Mouse (Mus musculus) forebrain, embryonic 15.5 days (tissue): Measurements from ENCODE around the gene Ndufaf3. TPM values are rescaled to one million over a fixed set of nuclear protein-coding genes. Genes with fewer than 3 reads are reported as not detected.
"Not testable (repeated sequence)": the region's sequence is repeated elsewhere in the genome, so short reads cannot be mapped to it uniquely, and the experiment has no call there.

ENCODE experiments used
- ATAC-seq: fragments of 200-750 bp; cut with Nextera tagmentation; replicated peaks from 2 replicates; pipeline ENCODE4 v1.8.0; 2017; ENCODE audit warnings: mild to moderate bottlenecking, moderate TSS enrichment, moderate library complexity
- H3K27ac ChIP-seq: fragments of 300-500 bp; sonication (generic); replicated peaks from 2 replicates; pipeline ENCODE4 v1.5.1; 2015; ENCODE audit warnings: mild to moderate bottlenecking, inconsistent platforms
- H3K27me3 ChIP-seq: fragments of 300-500 bp; sonication (generic); 2 replicates; pipeline ENCODE4 v1.6.1; 2015; ENCODE audit warnings: inconsistent platforms
- H3K36me3 ChIP-seq: fragments of 300-500 bp; sonication (generic); 2 replicates; pipeline ENCODE4 v1.6.1; 2015; ENCODE audit warnings: mild to moderate bottlenecking, inconsistent platforms
- H3K4me1 ChIP-seq: fragments of 300-500 bp; sonication (generic); 2 replicates; pipeline ENCODE4 v1.6.1; 2015; ENCODE audit warnings: inconsistent platforms
- H3K4me2 ChIP-seq: fragments of 300-500 bp; sonication (generic); replicated peaks from 2 replicates; pipeline ENCODE4 v1.6.1; 2015; ENCODE audit warnings: mild to moderate bottlenecking, inconsistent platforms
- H3K4me3 ChIP-seq: fragments of 300-500 bp; sonication (generic); 2 replicates; pipeline ENCODE4 v1.5.1; 2015; ENCODE audit warnings: mild to moderate bottlenecking, inconsistent platforms
- H3K9ac ChIP-seq: fragments of 300-500 bp; sonication (generic); replicated peaks from 2 replicates; pipeline ENCODE4 v1.6.1; 2015; ENCODE audit warnings: mild to moderate bottlenecking, inconsistent platforms
- H3K9me3 ChIP-seq: fragments of 300-500 bp; sonication (generic); 2 replicates; pipeline ENCODE4 v1.6.1; 2016; ENCODE audit warnings: inconsistent platforms
- WGBS: fragments of 180-500 bp; shearing (Covaris S2); methylation state at CpG from one replicate; pipeline ENCODE4 v1.1.7; 2015; ENCODE audit warnings: mixed read lengths; 5-methylcytosine and 5-hydroxymethylcytosine counted together
- polyA plus RNA-seq: library from polyadenylated mRNA; unstranded; fragments of >200 nt; fragmentation: Nextera tagmentation; extraction: Ambion mirVana; gene quantifications from 2 replicates; pipeline ENCODE4 v1.2.1, GENCODE M21; 2015

Ndufaf3 gene
- 68.7 and 81.0 TPM in 2 replicates for polyA plus RNA-seq

DNA sequence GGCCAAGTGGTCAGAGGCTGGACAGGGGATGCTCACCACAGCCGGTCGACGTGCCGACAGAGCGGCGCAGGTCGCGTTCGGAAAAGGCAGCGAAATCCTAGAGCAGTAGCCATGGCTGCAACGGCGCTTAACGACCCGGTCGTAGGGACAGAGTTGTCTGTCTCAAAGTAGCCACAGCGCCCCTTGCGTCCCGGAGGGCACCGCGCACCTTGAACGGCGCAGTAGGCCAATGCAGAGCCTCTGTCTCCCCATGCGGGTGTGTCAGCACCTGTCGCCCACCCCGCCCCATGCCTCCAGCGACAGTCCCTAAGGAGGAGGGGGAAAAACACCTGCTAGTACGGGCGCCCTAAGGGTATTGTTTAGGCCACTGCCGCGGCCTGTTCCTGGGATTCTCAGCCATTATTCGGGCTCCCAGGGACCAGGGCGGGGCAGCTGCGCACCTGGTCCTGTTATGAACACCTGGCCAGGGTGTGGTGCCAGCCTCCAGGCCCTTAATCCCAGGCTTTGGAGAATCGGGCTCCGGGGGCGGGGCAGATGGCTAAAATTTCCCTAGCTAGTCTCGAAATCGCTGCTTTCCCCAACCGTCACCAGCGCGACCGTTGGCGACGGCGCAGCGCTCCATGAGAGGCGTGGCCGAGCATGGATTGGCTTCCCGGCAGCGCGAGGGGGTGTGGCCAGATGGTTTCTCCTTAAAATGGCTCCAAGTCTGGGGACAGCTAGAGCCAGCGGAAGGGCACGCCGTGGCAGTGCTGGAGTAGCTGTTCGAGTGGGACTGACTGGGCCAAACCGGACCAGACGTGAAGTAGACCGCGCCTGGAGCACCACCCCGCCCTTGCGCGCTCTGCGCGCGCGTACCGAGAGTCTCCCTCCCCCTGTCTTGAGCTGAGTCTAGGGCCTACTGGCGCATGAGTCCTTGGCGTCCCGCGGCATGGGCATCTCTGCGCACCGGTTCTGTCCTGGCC is at the start of gene Ndufaf3:
Gene Ndufaf3, minus strand, starts transcription at position 620 of the 962 bp plus-strand sequence.
- peak within 1 kb of the TSS; percentile 80 for H3K4me3 ChIP-seq
- H3K4me2 ChIP-seq, result peak within 1 kb of the TSS; percentile 98
- WGBS, result under 1% methylated on average over 72 of the region's 73 CpGs
- H3K9ac ChIP-seq, result peak within 1 kb of the TSS; percentile 86
- no peaks in the 10 kb centered on the region for H3K27me3 ChIP-seq
- peaks cover 42% of the 10 kb centered on the region for H3K36me3 ChIP-seq
- peak within 1 kb of the TSS; percentile 99 for H3K27ac ChIP-seq
- ATAC-seq, result peak; percentile 87
- H3K4me1 ChIP-seq, result peaks cover 45% of the 10 kb centered on the region
- H3K9me3 ChIP-seq, result no peaks in the 10 kb centered on the region

DNA sequence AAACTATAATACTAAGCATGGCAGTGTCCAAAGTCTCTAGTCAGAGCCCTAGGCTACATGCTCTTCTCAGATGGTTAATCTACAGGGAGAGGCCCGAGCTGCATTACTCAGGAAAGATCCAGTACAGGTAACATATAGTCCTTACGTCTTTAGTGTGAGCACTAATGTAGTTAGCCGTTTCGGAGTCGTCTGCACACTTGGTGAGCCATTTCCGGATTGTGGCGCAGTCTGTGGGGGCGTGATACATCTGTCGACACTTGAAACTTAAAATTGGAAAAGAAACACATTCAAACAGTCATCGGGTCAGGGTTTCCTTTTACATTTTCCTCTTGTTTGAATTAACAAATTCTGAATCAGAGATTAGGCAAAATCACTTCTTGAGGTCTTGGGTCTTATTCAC is 44.3 kb upstream of the Ndufaf3 start:
- H3K9ac ChIP-seq, result no peak overlapping the region

GRCm38 (mm10) chr9:108608889-108609288 is 41.7 kb upstream of the Ndufaf3 start:
- WGBS, result 92% methylated on average over 4 of the region's 4 CpGs
- H3K4me2 ChIP-seq, result no peak overlapping the region
- no peak overlapping the region for H3K4me3 ChIP-seq
- no peaks in the 10 kb centered on the region for H3K27me3 ChIP-seq
- H3K27ac ChIP-seq, result no peak overlapping the region
- H3K9me3 ChIP-seq, result no peaks in the 10 kb centered on the region
- no peaks in the 10 kb centered on the region for H3K4me1 ChIP-seq
- ATAC-seq, result no peak
- peaks cover 96% of the 10 kb centered on the region for H3K36me3 ChIP-seq
- no peak overlapping the region for H3K9ac ChIP-seq

More for the DNA sequence above, 44.3 kb upstream of the Ndufaf3 start:
- peaks cover 93% of the 10 kb centered on the region for H3K36me3 ChIP-seq
- no peak overlapping the region for H3K4me2 ChIP-seq
- no peak overlapping the region for H3K27ac ChIP-seq
- no peaks in the 10 kb centered on the region for H3K4me1 ChIP-seq
- WGBS, result 96% methylated on average over 10 of the region's 10 CpGs
- ATAC-seq, result no peak
- H3K4me3 ChIP-seq, result no peak overlapping the region
- no peaks in the 10 kb centered on the region for H3K27me3 ChIP-seq
- no peaks in the 10 kb centered on the region for H3K9me3 ChIP-seq

GRCm38 (mm10) chr9:108607929-108608328 is 40.7 kb upstream of the Ndufaf3 start:
- H3K27me3 ChIP-seq, H3K4me3 ChIP-seq, ATAC-seq, H3K4me1 ChIP-seq, H3K27ac ChIP-seq, H3K4me2 ChIP-seq, H3K9ac ChIP-seq, H3K9me3 ChIP-seq: not testable (repeated sequence)
- 95% methylated on average over 5 of the region's 5 CpGs for WGBS
- peaks cover 96% of the 10 kb centered on the region for H3K36me3 ChIP-seq

- peaks cover 38% of the 10 kb centered on the region for H3K36me3 ChIP-seq
- H3K27me3 ChIP-seq, result no peaks in the 10 kb centered on the region
- 84% methylated on average over 4 of the region's 4 CpGs for WGBS
- H3K4me3 ChIP-seq, result no peak overlapping the region
- peaks cover 5% of the 10 kb centered on the region for H3K4me1 ChIP-seq
- no peak overlapping the region for H3K9ac ChIP-seq
- H3K27ac ChIP-seq, result no peak overlapping the region
- H3K9me3 ChIP-seq, result no peaks in the 10 kb centered on the region
- ATAC-seq, result no peak
- H3K4me2 ChIP-seq, result no peak overlapping the region
Observed at GRCm38 (mm10) chr9:108601986-108602385, 34.8 kb upstream of the Ndufaf3 start.

DNA sequence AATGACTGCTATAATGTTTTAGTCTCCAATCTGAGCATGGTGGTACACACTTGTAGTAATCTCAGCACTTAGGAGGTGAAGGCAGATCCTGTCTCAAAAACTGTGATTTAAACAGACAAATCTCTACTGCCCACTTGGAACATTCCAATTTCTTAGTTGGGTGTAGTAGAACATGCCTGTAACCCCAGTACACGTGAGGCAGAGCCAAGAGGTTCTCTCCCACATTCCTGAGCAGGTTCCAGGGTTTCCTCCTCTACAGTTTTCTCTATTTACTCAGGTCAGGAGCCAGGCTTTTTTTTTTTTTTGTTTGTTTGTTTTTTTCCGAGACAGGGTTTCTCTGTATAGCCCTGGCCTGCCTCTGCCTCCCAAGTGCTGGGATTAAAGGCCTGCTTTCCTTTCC is 32.8 kb upstream of the Ndufaf3 start:
- no peak overlapping the region for H3K27ac ChIP-seq
- H3K27me3 ChIP-seq, result no peaks in the 10 kb centered on the region
- no peak for ATAC-seq
- no peak overlapping the region for H3K4me2 ChIP-seq
- H3K36me3 ChIP-seq, result peaks cover 21% of the 10 kb centered on the region
- H3K9me3 ChIP-seq, result no peaks in the 10 kb centered on the region
- peaks cover 14% of the 10 kb centered on the region for H3K4me1 ChIP-seq
- WGBS, result 63% methylated on average over 2 of the region's 2 CpGs
- H3K4me3 ChIP-seq, result no peak overlapping the region
- no peak overlapping the region for H3K9ac ChIP-seq

DNA sequence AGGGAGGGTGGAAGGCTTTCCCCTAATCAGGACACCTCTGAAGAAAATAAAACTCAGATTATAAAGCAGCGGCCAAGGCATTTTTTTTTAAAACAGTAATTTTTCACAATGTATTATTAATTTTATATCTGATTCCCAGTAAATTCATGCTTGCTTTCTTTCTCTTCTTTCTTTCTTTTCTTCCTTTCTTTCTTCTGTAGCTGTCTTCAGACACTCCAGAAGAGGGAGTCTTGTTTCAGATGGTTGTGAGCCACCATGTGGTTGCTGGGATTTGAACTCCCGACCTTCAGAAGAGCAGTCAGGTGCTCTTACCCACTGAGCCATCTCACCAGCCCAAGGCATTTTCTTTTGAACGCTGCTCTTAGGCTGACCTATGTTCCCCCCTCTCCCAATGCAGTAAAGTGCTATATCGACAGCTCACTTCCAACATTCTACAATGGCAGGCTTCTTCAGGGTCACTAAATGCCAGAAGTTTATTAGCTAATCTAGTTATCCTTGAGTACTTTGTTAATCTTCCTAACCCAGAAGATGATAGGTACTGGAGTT is 31.9 kb upstream of the Ndufaf3 start:
- Histone ChIP-seq H3K9me3 (no peaks in the 10 kb centered on the region), H3K27me3 (no peaks in the 10 kb centered on the region), H3K36me3 (peaks cover 12% of the 10 kb centered on the region), H3K9ac (no peak overlapping the region), H3K4me3 (no peak overlapping the region), H3K27ac (no peak overlapping the region), H3K4me1 (peaks cover 14% of the 10 kb centered on the region), H3K4me2 (no peak overlapping the region)
- WGBS, result 83% methylated on average over 4 of the region's 4 CpGs
- ATAC-seq, result no peak

DNA sequence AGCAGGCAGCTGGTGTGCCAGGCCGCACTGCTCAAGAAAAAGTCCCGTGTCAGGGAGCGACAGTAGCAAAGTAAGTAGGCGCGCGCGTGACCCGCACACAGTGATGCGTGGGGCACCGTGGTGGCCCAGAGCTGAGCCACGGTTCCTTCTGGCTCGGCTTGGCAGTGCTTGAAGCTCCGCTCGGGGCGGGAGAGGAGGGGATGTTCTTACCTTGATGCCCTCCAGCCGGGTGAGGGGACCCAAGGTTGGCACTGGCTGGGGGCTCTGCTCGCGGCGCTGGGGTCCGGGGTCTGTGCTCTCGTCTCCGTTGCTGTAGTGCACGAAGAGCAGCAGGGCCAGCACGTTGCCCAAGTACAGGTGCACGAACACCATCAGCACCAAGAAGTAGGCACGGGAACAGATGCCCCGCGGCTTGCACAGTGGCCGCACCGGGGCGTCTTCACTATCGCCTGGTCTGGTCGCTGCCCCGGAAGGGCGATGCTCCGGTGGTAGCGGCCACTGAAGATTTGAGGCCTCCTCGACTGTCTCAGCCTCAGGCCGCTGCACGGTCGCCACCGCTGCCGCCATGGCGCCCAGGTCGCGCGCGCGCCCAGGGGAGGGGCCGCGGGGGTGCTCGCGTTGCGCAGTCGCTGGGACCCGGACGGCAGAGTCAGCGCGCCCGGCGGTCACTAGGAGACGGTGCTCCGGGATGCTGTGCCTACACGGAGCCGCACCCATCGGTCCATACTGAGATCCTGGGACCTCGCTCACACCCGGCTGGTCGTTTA is 29.9 kb upstream of the Ndufaf3 start, which contains the start of gene P4htm:
Gene P4htm, minus strand, starts transcription at position 670 of the 767 bp plus-strand sequence.
- Histone ChIP-seq H3K9me3 (no peaks in the 10 kb centered on the region), H3K4me2 (peak within 1 kb of the TSS; percentile 93), H3K4me1 (peaks cover 14% of the 10 kb centered on the region), H3K4me3 (peak within 1 kb of the TSS; percentile 68), H3K9ac (peak within 1 kb of the TSS; percentile 73), H3K27ac (peak within 1 kb of the TSS; percentile 61), H3K36me3 (no peaks in the 10 kb centered on the region), H3K27me3 (no peaks in the 10 kb centered on the region)
- WGBS, result under 1% methylated on average over 69 of the region's 69 CpGs
- ATAC-seq, result peak; percentile 85

DNA sequence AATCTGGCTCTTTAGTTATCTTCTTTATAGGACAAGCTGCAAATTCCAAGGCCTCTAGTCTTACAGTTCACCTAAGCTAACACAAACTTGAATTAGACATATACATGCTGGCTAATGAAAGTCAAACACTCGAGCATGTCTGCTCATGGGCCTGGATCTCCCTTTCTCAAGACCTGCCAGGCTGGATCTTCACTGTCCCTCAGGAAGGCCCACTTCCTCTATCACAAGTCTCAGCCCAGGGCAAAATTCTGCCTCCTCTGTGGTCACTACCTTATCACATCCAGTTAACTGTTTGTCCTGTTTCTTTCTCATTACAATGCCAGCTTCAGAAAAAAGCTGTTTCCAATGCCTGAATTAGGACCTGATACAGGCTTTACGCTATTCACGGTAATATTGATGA is 27.1 kb upstream of the Ndufaf3 start:
- Histone ChIP-seq H3K27ac (no peak overlapping the region), H3K36me3 (no peaks in the 10 kb centered on the region), H3K4me1 (peaks cover 15% of the 10 kb centered on the region), H3K27me3 (no peaks in the 10 kb centered on the region), H3K4me3 (no peak overlapping the region), H3K4me2 (no peak overlapping the region), H3K9ac (no peak overlapping the region), H3K9me3 (no peaks in the 10 kb centered on the region)
- ATAC-seq, result no peak
- WGBS, result 87% methylated on average over 3 of the region's 3 CpGs

DNA sequence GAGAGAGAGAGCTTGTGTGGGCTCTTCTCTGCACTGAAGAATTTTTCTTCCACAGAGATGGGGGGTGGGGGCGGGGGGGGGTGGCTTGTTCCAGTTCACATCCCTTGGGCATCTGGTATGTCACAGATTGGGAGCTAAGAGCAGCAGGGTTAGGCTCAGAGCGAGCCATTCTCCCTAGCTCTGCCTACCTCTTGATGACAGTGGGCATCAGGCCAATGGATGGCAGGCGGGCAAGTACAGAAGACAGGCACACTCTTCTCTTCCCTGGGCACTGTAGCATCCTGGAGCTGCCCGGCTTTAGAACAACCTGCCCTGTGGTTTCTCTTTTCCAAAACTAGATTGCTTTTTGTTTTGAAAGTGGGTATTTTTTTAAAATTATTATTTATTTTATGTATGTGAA is 24.2 kb upstream of the Ndufaf3 start:
- no peaks in the 10 kb centered on the region for H3K9me3 ChIP-seq
- H3K27me3 ChIP-seq, result no peaks in the 10 kb centered on the region
- H3K4me1 ChIP-seq, result peaks cover 33% of the 10 kb centered on the region
- H3K27ac ChIP-seq, result no peak overlapping the region
- H3K9ac ChIP-seq, result no peak overlapping the region
- ATAC-seq, result no peak
- H3K4me2 ChIP-seq, result no peak overlapping the region
- H3K36me3 ChIP-seq, result no peaks in the 10 kb centered on the region
- 65% methylated on average over 4 of the region's 4 CpGs for WGBS
- no peak overlapping the region for H3K4me3 ChIP-seq

GRCm38 (mm10) chr9:108589229-108589628 is 22.0 kb upstream of the Ndufaf3 start:
- no peak for ATAC-seq
- peak overlapping the region; percentile 94 for H3K27ac ChIP-seq
- H3K36me3 ChIP-seq, result no peaks in the 10 kb centered on the region
- no peak overlapping the region for H3K4me2 ChIP-seq
- H3K4me3 ChIP-seq, result no peak overlapping the region
- H3K4me1 ChIP-seq, result peaks cover 30% of the 10 kb centered on the region
- H3K9ac ChIP-seq, result no peak overlapping the region
- WGBS, result 74% methylated on average over 5 of the region's 5 CpGs
- H3K9me3 ChIP-seq, result no peaks in the 10 kb centered on the region
- H3K27me3 ChIP-seq, result no peaks in the 10 kb centered on the region
